Mouse (Mus musculus): ENCODE results near the gene Lgi4. TPM values are rescaled to one million over a fixed set of nuclear protein-coding genes. Genes with fewer than 3 reads are reported as not detected.

Lgi4 gene
- total and polyA plus RNA-seq, 3 experiments, result not detected

- Histone ChIP-seq H3K27me3 (replicated peaks) (peaks cover 39% of the 10 kb centered on the region), H3K9ac (ENCODE audit: insufficient read depth, low read depth) (no peak overlapping the region), H3K36me3 (replicated peaks in 1 of 2; ENCODE audit: control insufficient read depth in 1 of 2, insufficient read depth in 1 of 2, low read length in 1 of 2) (no peaks in the 10 kb centered on the region), H3K4me3 (replicated peaks in 1 of 3; ENCODE audit: low read depth in 2 of 3, low read length in 2 of 3, poor library complexity in 1 of 3) (no peak overlapping the region), H3K4me2 (ENCODE audit: insufficient read depth, low read depth, poor library complexity, severe bottlenecking) (no peak overlapping the region), H3K9me3 (replicated peaks; ENCODE audit: low read length) (peaks cover 4% of the 10 kb centered on the region), H3K4me1 (ENCODE audit: control insufficient read depth in 1 of 2, insufficient read depth in 2 of 2) (no peaks in the 10 kb centered on the region), H3K27ac (ENCODE audit: insufficient read depth, low read depth) (no peak overlapping the region), H3K79me2 (replicated peaks; ENCODE audit: control insufficient read depth, extremely low read depth, insufficient read depth, poor library complexity, severe bottlenecking) (no peaks in the 10 kb centered on the region)
- TF ChIP-seq IRF4 (IDR thresholded peaks at IDR 0.05; ENCODE audit: low read depth, low read length), result no peak
- TF ChIP-seq NELFE (IDR thresholded peaks at IDR 0.05; ENCODE audit: low read depth, low read length), result no peak
- no peak for TF ChIP-seq USF2 (conservative IDR thresholded peaks at IDR 0.05; ENCODE audit: low read depth, low read length)
- no peak for TF ChIP-seq MAX (IDR thresholded peaks at IDR 0.05; ENCODE audit: low read length)
- TF ChIP-seq UBTF (IDR thresholded peaks at IDR 0.05; ENCODE audit: low read depth, low read length), result no peak
- TF ChIP-seq SIN3A (IDR thresholded peaks at IDR 0.05; ENCODE audit: low read length), result no peak
- in situ Hi-C loops (cut with MboI; ENCODE audit: low pct_ligation_motif_present, low pct_unique_long_range_greater_than_20kb, low sequenced_read_pairs) (no loop called here), dilution Hi-C loops (cut with MboI; ENCODE audit: extremely low pct_ligation_motif_present, extremely low pct_unique_long_range_greater_than_20kb, low sequenced_read_pairs) (no loop called here)
- no peak for DNase-seq (ENCODE audit: extremely low read depth)
These were observed 15.0 kb downstream of the Lgi4 start for GRCm38 (mm10) chr7:31074061-31074712.

DNA sequence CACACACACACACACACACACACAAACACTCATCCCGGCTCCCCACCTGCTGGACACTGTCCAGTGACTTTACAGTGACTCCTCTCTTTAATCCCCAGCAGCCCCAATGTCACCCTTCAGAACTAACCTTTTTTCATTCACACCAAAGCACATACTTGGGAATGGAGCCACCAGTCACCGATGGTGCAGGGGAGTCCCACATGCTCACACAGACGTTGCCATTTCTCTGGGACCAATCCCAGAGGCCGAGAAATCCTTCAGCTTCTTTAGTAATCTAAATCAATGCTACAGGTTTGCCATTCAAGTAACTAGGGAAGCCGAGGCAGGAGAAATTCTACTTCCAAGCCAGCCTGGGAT, 15.5 kb downstream of the Lgi4 start:
- TF ChIP-seq MEF2A (IDR thresholded peaks at IDR 0.05; ENCODE audit: borderline replicate concordance, low read depth, low read length), result no peak
- no peak for TF ChIP-seq HCFC1 (IDR thresholded peaks at IDR 0.05; ENCODE audit: low read depth, low read length)
- TF ChIP-seq KAT2A (IDR thresholded peaks at IDR 0.05; ENCODE audit: insufficient replicate concordance, low read length), result no peak
- no peak for TF ChIP-seq MAX (IDR thresholded peaks at IDR 0.05; ENCODE audit: low read length)
- TF ChIP-seq NRF1 (IDR thresholded peaks at IDR 0.05; ENCODE audit: low read depth, low read length), result no peak
- no peak for TF ChIP-seq ZC3H11A (IDR thresholded peaks at IDR 0.05; ENCODE audit: low read depth, low read length)
- TF ChIP-seq TCF12 (IDR thresholded peaks at IDR 0.05; ENCODE audit: low read depth, low read length), result no peak
- TF ChIP-seq MAZ (IDR thresholded peaks at IDR 0.05; ENCODE audit: low read depth, low read length), result no peak
- TF ChIP-seq IRF4 (IDR thresholded peaks at IDR 0.05; ENCODE audit: low read depth, low read length), result no peak
- TF ChIP-seq USF1 (IDR thresholded peaks at IDR 0.05; ENCODE audit: low read depth, low read length), result no peak
- no peak for TF ChIP-seq ZKSCAN1 (IDR thresholded peaks at IDR 0.05; ENCODE audit: borderline replicate concordance, low read depth, low read length)
- TF ChIP-seq POLR2AphosphoS2 (IDR thresholded peaks at IDR 0.05; ENCODE audit: low read depth, low read length), result no peak
- TF ChIP-seq UBTF (IDR thresholded peaks at IDR 0.05; ENCODE audit: low read depth, low read length), result no peak
- TF ChIP-seq ZMIZ1 (IDR thresholded peaks at IDR 0.05; ENCODE audit: low read depth, low read length), result no peak
- TF ChIP-seq BHLHE40 (IDR thresholded peaks at IDR 0.05; ENCODE audit: low read depth, low read length), result no peak
- TF ChIP-seq ELF1 (IDR thresholded peaks at IDR 0.05; ENCODE audit: low read depth, low read length), result no peak
- no peak for TF ChIP-seq NELFE (IDR thresholded peaks at IDR 0.05; ENCODE audit: low read depth, low read length)
- TF ChIP-seq RAD21 (IDR thresholded peaks at IDR 0.05; ENCODE audit: low read depth, low read length), result no peak
- no peak for TF ChIP-seq MXI1 (IDR thresholded peaks at IDR 0.05; ENCODE audit: low read depth, low read length)
- no peak for TF ChIP-seq MYC (IDR thresholded peaks at IDR 0.05; ENCODE audit: low read depth, low read length)
- no peaks in the 10 kb centered on the region for H3K79me2 ChIP-seq (replicated peaks; ENCODE audit: control insufficient read depth, extremely low read depth, insufficient read depth, poor library complexity, severe bottlenecking)
- in situ Hi-C loops (cut with MboI; ENCODE audit: low pct_ligation_motif_present, low pct_unique_long_range_greater_than_20kb, low sequenced_read_pairs) (no loop called here), dilution Hi-C loops (cut with MboI; ENCODE audit: extremely low pct_ligation_motif_present, extremely low pct_unique_long_range_greater_than_20kb, low sequenced_read_pairs) (no loop called here)
- H3K27me3 ChIP-seq (replicated peaks), result peaks cover 37% of the 10 kb centered on the region
- no peak overlapping the region for H3K4me2 ChIP-seq (ENCODE audit: insufficient read depth, low read depth, poor library complexity, severe bottlenecking)
- H3K9ac ChIP-seq (ENCODE audit: insufficient read depth, low read depth), result no peak overlapping the region
- H3K4me1 ChIP-seq (ENCODE audit: control insufficient read depth in 1 of 2, insufficient read depth in 2 of 2), result no peaks in the 10 kb centered on the region
- peaks cover 4% of the 10 kb centered on the region for H3K9me3 ChIP-seq (replicated peaks; ENCODE audit: low read length)
- no peak for DNase-seq (ENCODE audit: extremely low read depth)
- H3K4me3 ChIP-seq (replicated peaks in 1 of 3; ENCODE audit: low read depth in 2 of 3, low read length in 2 of 3, poor library complexity in 1 of 3), result no peak overlapping the region
- H3K36me3 ChIP-seq (replicated peaks in 1 of 2; ENCODE audit: control insufficient read depth in 1 of 2, insufficient read depth in 1 of 2, low read length in 1 of 2), result no peaks in the 10 kb centered on the region
- H3K27ac ChIP-seq (ENCODE audit: insufficient read depth, low read depth), result no peak overlapping the region

Measured in CH12.LX (cell line).